Comparison of ENCODE assay signal across 17 mouse cellular contexts in genomic region chr16:80603943-80604342, GRCm38 (mm10).
"Had no signal": no experiment of that assay in that cellular context is flagged by ENCODE, and none has a peak within 500 bp of the region (broad histone marks: within the 10 kb centered on the region; RNA-seq: fewer than 3 reads in every experiment).

No protein-coding gene starts in this region.

- H3K4me2 ChIP-seq: intestine, embryonic 15.5 days; kidney, embryonic 15.5 days; limb, embryonic 12.5 days; liver, embryonic 12.5 days; liver, embryonic 15.5 days; midbrain, embryonic 11.5 days had no signal

- H3K9ac ChIP-seq: intestine, embryonic 15.5 days; kidney, embryonic 15.5 days; limb, embryonic 12.5 days; liver, embryonic 12.5 days; liver, embryonic 15.5 days had no signal

- H3K9me3 ChIP-seq: intestine, embryonic 15.5 days; kidney, embryonic 15.5 days; limb, embryonic 12.5 days; liver, embryonic 12.5 days; liver, embryonic 15.5 days had no signal

- H3K27ac ChIP-seq: intestine, embryonic 15.5 days; kidney, embryonic 15.5 days; left cerebral cortex, adult 2 months; limb, embryonic 12.5 days; liver, embryonic 12.5 days; liver, embryonic 15.5 days had no signal

- H3K4me1 ChIP-seq: intestine, embryonic 15.5 days; kidney, embryonic 15.5 days; limb, embryonic 12.5 days; liver, embryonic 12.5 days; liver, embryonic 15.5 days had no signal

- ATAC-seq: intestine, embryonic 15.5 days; liver, embryonic 12.5 days had no signal

- DNase-seq: kidney, adult 11 months; kidney, adult 8-10 months; kidney, postnatal 10 days; kidney, postnatal 36 days; layer of hippocampus, postnatal 36 days; liver; lung, postnatal 36 days; midbrain, embryonic 14.5 days; thymus, adult 18-20 months; thymus, postnatal 36 days had no signal

- H3K4me3 ChIP-seq: intestine, embryonic 15.5 days; kidney, embryonic 15.5 days; left cerebral cortex, adult 2 months; limb, embryonic 12.5 days; liver, embryonic 12.5 days; liver, embryonic 15.5 days had no signal

- H3K27me3 ChIP-seq: intestine, embryonic 15.5 days; kidney, embryonic 15.5 days; limb, embryonic 12.5 days; liver, embryonic 12.5 days; liver, embryonic 15.5 days had no signal

- H3K36me3 ChIP-seq: intestine, embryonic 15.5 days; kidney, embryonic 15.5 days; limb, embryonic 12.5 days; liver, embryonic 12.5 days; liver, embryonic 15.5 days had no signal
